Mouse (Mus musculus) G1E (cell line): ENCODE results near the gene Rab15.

ENCODE experiments used
- CTCF ChIP-seq: IDR thresholded peaks from 2 replicates; pipeline ENCODE4 v1.5.1; 2012; ENCODE audit warnings: low read depth, low read length, inconsistent platforms, mixed read lengths
- GATA1 ChIP-seq: IDR thresholded peaks from 2 replicates; pipeline ENCODE4 v1.6.1; 2012; ENCODE audit warnings: borderline replicate concordance, low read length, inconsistent platforms, mixed read lengths

DNA sequence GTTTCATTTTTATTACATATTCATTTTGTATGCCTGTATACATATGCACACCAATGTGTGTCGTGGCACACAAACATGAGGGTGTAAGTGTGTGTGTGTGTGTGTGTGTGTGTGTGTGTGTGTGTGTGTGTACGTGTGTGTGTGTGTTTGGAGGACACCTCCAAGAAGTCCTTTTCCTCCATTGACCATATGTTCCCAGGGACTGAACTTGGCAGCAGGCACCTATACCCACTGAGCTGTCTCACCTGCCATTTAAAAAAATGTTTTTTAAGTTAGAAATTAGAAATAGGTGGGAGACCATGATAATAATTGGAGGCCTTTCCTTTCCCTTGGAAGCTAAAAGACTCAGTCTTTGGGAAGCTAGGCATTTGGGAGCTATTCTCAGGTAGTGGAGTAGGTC, 8.6 kb downstream of the Rab15 start:
- no peak for TF ChIP-seq CTCF
- TF ChIP-seq GATA1 = no peak
